Mouse (Mus musculus): ENCODE data around the gene Tmem132d.

DNA sequence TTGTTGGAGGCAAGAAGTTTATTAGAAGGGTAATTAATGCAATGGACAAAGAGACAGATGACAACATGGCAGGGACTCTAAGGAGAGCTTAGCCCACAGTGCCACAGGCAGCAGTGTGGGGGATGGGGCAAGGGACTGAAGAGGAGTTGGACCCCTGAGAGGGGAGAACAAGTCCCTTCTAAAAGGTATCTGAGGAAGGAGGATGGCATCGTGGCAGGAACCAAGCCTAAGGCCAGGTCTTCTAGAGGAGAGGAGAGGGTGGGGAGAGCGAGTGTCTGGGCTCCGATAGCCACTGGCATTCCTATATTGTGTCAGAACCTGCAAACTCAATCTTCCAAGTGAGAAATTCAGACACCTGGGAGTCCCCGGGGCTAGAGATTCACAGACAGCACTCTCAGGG, 674.3 kb downstream of the Tmem132d start:
- no peak for TF ChIP-seq EP300 (IDR thresholded peaks at IDR 0.05; ENCODE audit: low read depth)
- no peak for TF ChIP-seq CTCF (IDR thresholded peaks at IDR 0.05; ENCODE audit: low read depth)
